Mouse (Mus musculus) small intestine, adult 2 months (tissue): Measurements from ENCODE around the gene Arfrp1. TPM values are rescaled to one million over a fixed set of nuclear protein-coding genes. Genes with fewer than 3 reads are reported as not detected.

Experiments used
- H3K27ac ChIP-seq: fragments of 200-500 bp; 2 replicates; pipeline ENCODE4 v1.5.1; 2012; ENCODE audit warnings: low read depth, low read length, control low read depth, inconsistent platforms; ENCODE audit not compliant: insufficient read depth
- H3K27me3 ChIP-seq: fragments of 200-500 bp; 2 replicates; pipeline ENCODE4 v1.6.1; 2012; ENCODE audit warnings: mild to moderate bottlenecking, moderate library complexity, low read length, inconsistent platforms; ENCODE audit not compliant: control insufficient read depth, insufficient read depth
- H3K36me3 ChIP-seq: fragments of 200-500 bp; 2 replicates; pipeline ENCODE4 v1.6.1; 2012; ENCODE audit warnings: mild to moderate bottlenecking, low read length, control low read depth, inconsistent platforms; ENCODE audit not compliant: control insufficient read depth, insufficient read depth
- H3K4me1 ChIP-seq: fragments of 200-500 bp; 2 replicates; pipeline ENCODE4 v1.6.1; 2012; ENCODE audit warnings: low read length, inconsistent platforms, mixed read lengths; ENCODE audit not compliant: control insufficient read depth, insufficient read depth, insufficient read length
- H3K4me3 ChIP-seq: fragments of 200-500 bp; 2 replicates; pipeline ENCODE4 v1.5.1; 2012; ENCODE audit warnings: low read depth, mild to moderate bottlenecking, control low read depth, inconsistent platforms, low read length, moderate library complexity
- CTCF ChIP-seq: fragments of 200-500 bp; IDR thresholded peaks from 2 replicates; pipeline ENCODE4 v1.5.1; 2012; ENCODE audit warnings: low read depth, mild to moderate bottlenecking, control low read depth, inconsistent platforms, low read length, moderate library complexity, mixed read lengths; ENCODE audit not compliant: insufficient replicate concordance, insufficient read length; ENCODE audit errors: extremely low read depth
- POLR2A ChIP-seq: fragments of 200-500 bp; IDR thresholded peaks from 2 replicates; pipeline ENCODE4 v1.6.1; 2012; ENCODE audit warnings: low read depth, mild to moderate bottlenecking, control low read depth, inconsistent platforms, low read length, moderate library complexity
- WGBS: fragments of 180-500 bp; shearing (Covaris S2); methylation state at CpG from one replicate; pipeline ENCODE4 v1.1.7; 2018; 5-methylcytosine and 5-hydroxymethylcytosine counted together
- polyA plus RNA-seq: library from polyadenylated mRNA; depleted of rRNA; stranded (reverse); fragments of >200 nt; gene quantifications from 2 replicates; pipeline ENCODE4 v1.2.3, GENCODE M21; 2012; rRNA removed

Arfrp1 gene
- polyA plus RNA-seq, 1 experiment: 23.5 TPM

DNA sequence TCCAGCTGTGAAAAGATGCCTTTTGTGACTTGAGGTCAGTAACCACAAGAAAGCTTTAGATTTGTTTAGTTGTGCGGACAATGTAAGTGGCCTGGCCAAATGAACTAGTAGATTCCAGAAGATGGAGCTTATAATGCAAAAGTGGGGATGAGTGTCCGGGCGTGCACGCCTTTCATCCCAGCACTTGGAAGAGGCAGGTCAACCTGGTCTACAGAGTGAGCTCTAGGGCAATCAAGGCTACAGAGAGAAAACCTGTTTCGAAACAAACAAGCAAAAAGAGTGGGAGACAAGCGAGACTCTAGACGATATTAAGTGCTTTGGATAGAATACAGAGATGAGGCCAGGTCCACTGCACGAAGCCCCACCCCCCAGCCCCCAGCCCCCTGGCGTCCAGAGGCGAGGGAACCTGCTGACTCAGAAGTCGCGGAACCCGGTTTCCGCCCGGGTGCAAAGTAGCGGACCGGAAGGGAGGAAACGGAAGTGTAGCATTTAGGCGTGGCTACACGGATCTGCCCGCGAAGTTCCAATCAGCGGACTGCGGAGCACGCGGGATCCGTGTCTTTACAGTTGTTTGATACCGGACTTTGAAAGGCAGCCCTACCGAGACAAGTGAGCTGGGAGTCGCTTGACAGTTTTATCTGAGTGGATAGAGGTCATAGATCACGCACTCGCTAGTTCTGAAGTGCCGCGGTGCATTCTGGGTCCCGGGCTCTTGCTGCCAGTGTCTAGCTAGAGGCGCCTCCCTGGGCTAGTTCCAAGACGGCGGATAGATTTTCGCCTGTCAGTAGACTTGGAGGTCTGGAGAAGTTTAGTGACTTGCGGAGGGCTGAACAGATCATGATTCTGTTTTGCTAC lies 45.7 kb downstream of the Arfrp1 start, which contains the start of gene Rtel1:
Rtel1 (plus strand) TSS at position 492 of the 855 bp plus-strand sequence.
- TF ChIP-seq CTCF (peak; percentile 44; the same call in 1 of the 2 replicates), POLR2A (peak; percentile 40; the same call in 1 of the 2 replicates)
- Histone ChIP-seq H3K27me3 (no peaks in the 10 kb centered on the region; the same call in 1 of the 2 replicates), H3K36me3 (peaks cover 11% of the 10 kb centered on the region), H3K4me1 (peaks cover 2% of the 10 kb centered on the region; the same call in 1 of the 2 replicates), H3K27ac (peak within 1 kb of the TSS; percentile 57), H3K4me3 (peak within 1 kb of the TSS; percentile 67)
- WGBS: 4% methylated on average over 40 of the region's 40 CpGs

DNA sequence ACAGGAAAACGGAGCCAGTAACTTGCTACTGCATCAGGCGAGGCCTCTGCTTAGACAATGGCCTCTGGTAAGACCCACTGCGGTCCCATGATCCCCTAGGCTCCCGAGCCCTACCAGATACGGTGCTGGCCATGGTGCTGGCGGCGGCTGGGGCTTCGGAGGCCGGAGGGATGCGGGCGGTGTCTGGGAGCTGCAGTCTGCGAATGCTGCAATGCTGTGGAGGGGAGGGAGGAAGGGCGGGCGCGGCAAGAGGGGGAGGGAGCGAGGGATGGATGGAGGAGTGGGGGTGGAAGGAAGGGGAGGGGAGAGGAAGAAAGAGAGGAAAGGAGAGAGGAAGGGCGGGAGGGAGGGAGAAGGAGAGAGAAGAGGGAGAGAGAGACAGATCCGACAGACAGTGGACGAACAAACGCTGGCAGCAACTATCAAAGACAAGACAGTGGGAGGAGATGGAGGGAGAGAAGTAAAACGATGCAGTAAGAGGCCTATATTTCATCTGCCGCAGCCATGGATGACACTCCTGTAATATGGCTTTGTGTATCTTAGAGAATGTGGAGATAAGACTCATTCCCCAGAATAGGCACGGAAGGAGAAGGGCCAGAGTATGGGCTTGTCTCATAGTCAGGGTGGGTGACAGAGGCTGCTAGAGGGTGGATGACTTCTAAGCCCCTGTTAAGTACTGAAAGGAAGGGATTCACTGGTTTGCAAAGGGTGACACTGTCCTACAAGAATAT lies 51.0 kb downstream of the Arfrp1 start, which contains the start of gene Stmn3:
Stmn3 (minus strand) TSS at position 421 of the 731 bp plus-strand sequence.
- Histone ChIP-seq H3K27me3 (peaks cover 18% of the 10 kb centered on the region), H3K36me3 (no peaks in the 10 kb centered on the region), H3K4me3 (peak within 1 kb of the TSS; percentile 15; the same call in 1 of the 2 replicates), H3K27ac (no peak within 1 kb of the TSS), H3K4me1 (peaks cover 6% of the 10 kb centered on the region)
- WGBS: 6% methylated on average over 20 of the region's 23 CpGs
- TF ChIP-seq POLR2A (no peak), CTCF (no peak)

DNA sequence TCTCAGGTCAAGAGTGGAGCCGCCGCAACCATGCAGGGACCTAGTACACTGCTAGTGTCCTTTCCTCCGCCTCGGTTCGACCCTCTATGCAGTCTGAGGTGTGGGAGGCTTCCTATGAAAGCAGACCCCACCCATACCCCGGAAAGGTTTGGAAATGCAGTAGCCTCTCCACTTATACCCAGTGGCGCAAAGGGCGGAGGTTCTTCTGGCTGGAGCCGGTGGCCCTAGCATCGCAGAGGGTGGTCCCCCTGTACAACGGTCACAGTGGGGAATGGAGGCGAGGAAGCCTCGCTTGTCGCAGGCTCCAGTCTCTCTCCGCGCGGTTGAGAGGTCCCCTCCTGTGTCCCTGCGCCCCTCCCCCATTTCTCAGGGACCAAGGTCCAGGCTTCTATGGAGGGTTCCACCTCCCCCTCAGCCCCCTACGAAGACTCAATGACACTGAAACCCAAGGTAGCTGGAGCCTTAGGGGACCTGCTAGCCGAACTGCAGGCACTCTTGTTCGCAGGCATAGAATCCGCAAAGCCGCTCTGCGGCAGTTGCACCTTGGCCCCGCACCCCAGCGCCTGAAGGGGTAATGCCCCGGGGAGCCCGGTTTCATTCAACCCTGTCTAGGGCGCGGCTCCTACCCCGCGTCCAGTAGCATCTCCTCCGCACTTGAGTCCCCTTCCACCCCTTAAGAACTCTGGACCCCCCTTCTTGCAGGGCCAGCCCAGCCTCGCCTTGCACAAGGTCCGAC lies 51.7 kb downstream of the Arfrp1 start:
- no peak overlapping the region for H3K27ac ChIP-seq
- peaks cover 18% of the 10 kb centered on the region for H3K27me3 ChIP-seq
- 8% methylated on average over 35 of the region's 35 CpGs for WGBS
- peak overlapping the region; percentile 15; the same call in 1 of the 2 replicates for H3K4me3 ChIP-seq
- peaks cover 4% of the 10 kb centered on the region for H3K4me1 ChIP-seq
- no peak for TF ChIP-seq POLR2A
- TF ChIP-seq CTCF: no peak
- no peaks in the 10 kb centered on the region for H3K36me3 ChIP-seq

DNA sequence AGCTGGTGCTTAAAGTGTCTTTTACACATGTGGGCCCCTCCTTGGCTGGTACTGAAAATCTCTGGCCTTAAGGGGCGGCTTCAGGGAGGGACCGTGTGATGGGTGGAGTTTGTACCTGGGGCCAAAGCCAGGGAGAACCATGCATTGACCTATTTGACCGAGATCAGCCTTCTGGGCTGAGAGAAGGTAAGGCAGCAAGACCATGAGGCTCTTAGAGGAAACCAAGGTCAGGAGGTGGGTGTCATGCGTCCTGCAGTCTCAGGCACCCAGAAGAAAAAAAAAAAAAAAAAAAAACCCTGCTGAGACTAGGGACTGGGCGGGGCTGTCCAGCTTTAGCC lies 52.2 kb downstream of the Arfrp1 start:
- Histone ChIP-seq H3K4me1 (peaks cover 4% of the 10 kb centered on the region), H3K4me3 (no peak overlapping the region), H3K27ac (no peak overlapping the region), H3K27me3 (peaks cover 18% of the 10 kb centered on the region), H3K36me3 (no peaks in the 10 kb centered on the region)
- TF ChIP-seq POLR2A (no peak), CTCF (no peak)
- WGBS: 20% methylated on average over 5 of the region's 5 CpGs

DNA sequence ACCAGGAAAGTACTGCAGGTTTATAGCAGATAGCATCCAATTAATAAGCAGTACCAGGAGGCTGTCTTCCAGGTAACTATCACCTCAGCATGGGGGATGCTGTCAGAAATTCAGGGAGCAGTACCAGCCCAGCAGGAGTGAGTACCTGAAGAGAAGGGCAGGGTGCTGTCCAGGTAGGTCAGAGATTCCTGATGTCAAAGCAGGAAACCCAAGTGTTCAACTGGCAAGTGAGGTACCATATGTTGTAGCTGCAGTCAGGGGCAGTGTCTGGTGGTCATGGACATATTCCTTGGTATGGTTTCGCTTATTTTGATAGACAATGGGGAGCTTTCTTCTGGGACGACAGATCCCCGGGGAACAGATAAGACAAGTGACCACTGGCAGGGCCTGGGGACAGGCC lies 52.8 kb downstream of the Arfrp1 start:
- no peak overlapping the region for H3K27ac ChIP-seq
- H3K4me3 ChIP-seq: no peak overlapping the region
- H3K36me3 ChIP-seq: no peaks in the 10 kb centered on the region
- H3K4me1 ChIP-seq: peaks cover 4% of the 10 kb centered on the region
- WGBS: 80% methylated on average over 3 of the region's 3 CpGs
- peaks cover 18% of the 10 kb centered on the region for H3K27me3 ChIP-seq
- no peak for TF ChIP-seq CTCF
- TF ChIP-seq POLR2A: no peak

Other genes starting within 250 kb of the Arfrp1 start
- gene Kcnq2, start 230.1 kb downstream of the Arfrp1 start, polyA plus RNA-seq: 0.29 and 0.51 TPM in 2 replicates
- gene Eef1a2, start 208.4 kb downstream of the Arfrp1 start, polyA plus RNA-seq: 1.6 and 3.4 TPM in 2 replicates
- gene Ppdpf, start 178.2 kb downstream of the Arfrp1 start, polyA plus RNA-seq: 98.4 and 174 TPM in 2 replicates
- gene Ptk6, start 162.6 kb downstream of the Arfrp1 start, polyA plus RNA-seq: 6.2 and 9.5 TPM in 2 replicates
- 0.56 and 0.93 TPM in 2 replicates for gene Srms, start 152.2 kb downstream of the Arfrp1 start, polyA plus RNA-seq
- 0.53 and 0.56 TPM in 2 replicates for gene Fndc11, start 145.4 kb downstream of the Arfrp1 start, polyA plus RNA-seq
- gene Helz2, start 123.4 kb downstream of the Arfrp1 start, polyA plus RNA-seq: 36.1 and 67.3 TPM in 2 replicates
- 14.0 and 29.1 TPM in 2 replicates for gene Gmeb2, start 77.4 kb downstream of the Arfrp1 start, polyA plus RNA-seq
- gene Stmn3, start 50.9 kb downstream of the Arfrp1 start, polyA plus RNA-seq: 0.90 and 1.3 TPM in 2 replicates
- gene Rtel1, start 45.7 kb downstream of the Arfrp1 start, polyA plus RNA-seq: 16.4 and 24.7 TPM in 2 replicates
- gene Zgpat, start 476 bp downstream of the Arfrp1 start, polyA plus RNA-seq: 15.7 and 20.7 TPM in 2 replicates
- 53.5 and 89.8 TPM in 2 replicates for gene Lime1, start 14.7 kb upstream of the Arfrp1 start, polyA plus RNA-seq
- 1.5 and 1.6 TPM in 2 replicates for gene Zbtb46, start 94.0 kb upstream of the Arfrp1 start, polyA plus RNA-seq
- gene Abhd16b, start 127.8 kb upstream of the Arfrp1 start, polyA plus RNA-seq: not detected in 2 replicates
- gene Tpd52l2, start 131.7 kb upstream of the Arfrp1 start, polyA plus RNA-seq: 14.6 and 27.3 TPM in 2 replicates
- 20.6 and 48.2 TPM in 2 replicates for gene Dnajc5, start 155.1 kb upstream of the Arfrp1 start, polyA plus RNA-seq
- 96.9 and 149 TPM in 2 replicates for gene Uckl1, start 219.5 kb upstream of the Arfrp1 start, polyA plus RNA-seq
- 4.9 and 10.4 TPM in 2 replicates for gene Prpf6, start 226.5 kb upstream of the Arfrp1 start, polyA plus RNA-seq
- gene Zfp512b, start 227.4 kb upstream of the Arfrp1 start, polyA plus RNA-seq: 12.7 and 15.7 TPM in 2 replicates
- 13.6 and 26.0 TPM in 2 replicates for gene Samd10, start 233.8 kb upstream of the Arfrp1 start, polyA plus RNA-seq